Mouse (Mus musculus) ES-E14 (cell line): ENCODE data around the gene Ift27.

Experiments used
- CHD2 ChIP-seq: IDR thresholded peaks from 2 replicates; pipeline ENCODE4 v1.6.1; 2014; ENCODE audit warnings: mild to moderate bottlenecking, low read depth, low read length, inconsistent platforms
- MAFK ChIP-seq: IDR thresholded peaks from 2 replicates; pipeline ENCODE4 v1.6.1; 2014; ENCODE audit warnings: mild to moderate bottlenecking, low read depth, low read length, inconsistent platforms; ENCODE audit not compliant: insufficient read depth
- ZC3H11A ChIP-seq: IDR thresholded peaks from 2 replicates; pipeline ENCODE4 v1.6.1; 2012; ENCODE audit warnings: low read depth, mild to moderate bottlenecking, inconsistent platforms, low read length, borderline replicate concordance

- TF ChIP-seq ZC3H11A (no peak), MAFK (no peak), CHD2 (no peak)
Measured at GRCm38 (mm10) chr15:78157824-78158223, 16.1 kb downstream of the Ift27 start.
